Mouse (Mus musculus): ENCODE measurements around the gene Aaas.
A peak's percentile ranks its signal among the peaks of the same experiment; 100 is the strongest.

The Aaas gene

DNA sequence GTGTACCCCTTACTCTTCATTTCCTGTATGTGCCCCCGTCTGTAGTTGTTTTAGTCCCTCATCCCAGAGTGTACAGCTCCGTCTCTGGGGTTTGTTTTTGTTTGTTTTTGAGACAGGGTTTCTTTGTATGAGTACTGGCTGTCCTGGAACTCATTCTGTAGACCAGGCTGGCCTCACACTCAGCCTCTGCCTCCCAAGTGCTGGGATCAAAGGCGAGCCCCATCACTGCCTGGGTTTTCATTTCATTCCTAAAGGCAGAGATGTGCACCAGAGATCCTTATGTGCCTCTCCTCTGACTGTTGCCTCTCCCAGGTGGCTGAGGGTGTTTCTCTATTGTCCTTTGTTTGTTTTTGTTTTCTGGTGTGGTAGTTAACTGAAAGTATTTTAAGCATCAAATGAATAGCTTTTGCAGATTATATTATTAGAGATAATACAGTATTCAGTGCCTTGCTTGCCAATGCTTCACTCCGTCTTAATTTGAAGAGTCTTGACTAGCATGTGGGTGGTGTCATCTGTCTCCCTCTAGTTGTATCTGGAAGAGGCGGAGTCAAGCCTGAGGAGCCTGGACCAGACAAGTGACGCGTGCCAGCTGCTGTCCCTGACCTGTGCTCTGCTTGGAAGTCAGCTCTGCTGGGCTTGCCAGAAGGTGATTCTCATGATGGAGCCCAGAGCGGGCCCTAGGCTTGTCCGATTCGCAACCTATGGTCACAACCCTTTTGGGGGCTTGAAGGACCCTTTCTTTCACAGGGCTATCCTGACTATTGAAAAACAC, 40.3 kb downstream of the Aaas start:
- no peak for DNase-seq (ENCODE audit: low read depth, low spot score)

DNA sequence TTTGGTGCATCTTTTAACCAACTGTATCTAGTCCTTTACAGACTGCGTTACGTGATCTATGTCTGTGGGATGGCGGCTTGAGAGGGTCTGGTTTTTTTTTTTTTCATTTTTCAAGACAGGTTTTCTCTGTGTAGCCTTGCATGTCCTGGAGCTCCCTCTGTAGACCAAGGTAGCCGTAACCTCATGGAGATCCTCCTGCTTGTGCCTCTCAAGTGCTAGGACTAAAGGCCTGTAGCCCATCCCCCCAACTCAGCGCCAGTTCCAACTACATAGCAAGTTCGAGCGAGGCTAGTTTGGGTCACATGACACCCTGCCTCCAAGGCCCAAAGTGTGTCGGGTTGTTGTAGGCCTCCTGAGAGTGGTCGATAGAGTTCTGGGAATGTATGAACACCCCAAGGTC, 41.9 kb downstream of the Aaas start:
- no peak for DNase-seq (ENCODE audit: low read depth, low spot score)

DNA sequence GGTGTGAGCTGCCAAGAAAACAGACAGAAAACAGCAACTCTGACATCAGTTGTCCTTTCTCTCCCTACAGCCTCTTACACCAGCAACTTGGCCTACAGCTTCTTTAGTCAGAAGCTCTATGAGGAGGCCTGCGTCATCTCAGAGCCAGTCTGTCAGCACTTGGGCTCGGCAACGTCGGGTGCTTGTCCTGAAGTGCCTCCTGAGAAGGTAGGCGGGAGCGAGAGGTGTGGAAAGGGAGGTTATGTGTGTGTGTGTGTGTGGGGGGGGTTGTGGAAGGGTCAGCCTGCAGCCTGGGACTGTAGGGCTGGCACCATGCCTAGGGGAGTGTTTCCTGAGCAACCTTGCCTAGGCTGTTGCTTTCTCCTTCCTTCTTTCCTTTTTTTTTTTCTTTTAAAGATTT, 48.0 kb downstream of the Aaas start:
- no peak for DNase-seq (ENCODE audit: low read depth, low spot score)

DNA sequence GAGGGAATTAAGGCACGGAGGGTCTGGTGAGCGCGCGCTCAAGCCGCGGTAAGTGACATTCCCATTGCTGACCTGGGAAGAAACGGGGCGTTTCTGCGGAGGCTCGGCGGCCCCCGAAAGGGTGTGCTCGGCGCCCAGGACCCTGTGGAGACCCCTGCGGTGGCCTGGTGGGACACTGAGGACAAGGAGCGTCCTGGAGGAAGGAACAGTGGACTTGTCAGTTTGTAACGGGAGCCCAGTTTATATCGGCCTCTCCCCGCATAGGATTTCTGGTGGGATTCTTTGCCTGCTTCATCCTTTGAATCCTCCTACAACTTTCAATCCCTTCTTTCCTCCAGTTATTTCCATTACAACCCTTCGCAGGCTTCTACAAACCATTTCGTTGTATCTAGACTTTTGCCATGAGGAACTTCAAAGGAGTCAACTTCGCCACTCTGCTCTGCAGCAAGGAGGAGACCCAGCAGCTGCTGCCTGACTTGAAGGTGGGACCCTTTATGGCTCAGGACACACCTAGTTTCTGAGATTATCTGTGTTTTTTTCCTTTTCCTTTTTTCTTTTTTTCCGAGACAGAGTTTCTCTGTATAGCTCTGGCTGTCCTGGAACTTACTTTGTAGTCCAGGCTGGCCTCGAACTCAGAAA, 54.1 kb downstream of the Aaas start:
- no peak for DNase-seq (ENCODE audit: low read depth, low spot score)

DNA sequence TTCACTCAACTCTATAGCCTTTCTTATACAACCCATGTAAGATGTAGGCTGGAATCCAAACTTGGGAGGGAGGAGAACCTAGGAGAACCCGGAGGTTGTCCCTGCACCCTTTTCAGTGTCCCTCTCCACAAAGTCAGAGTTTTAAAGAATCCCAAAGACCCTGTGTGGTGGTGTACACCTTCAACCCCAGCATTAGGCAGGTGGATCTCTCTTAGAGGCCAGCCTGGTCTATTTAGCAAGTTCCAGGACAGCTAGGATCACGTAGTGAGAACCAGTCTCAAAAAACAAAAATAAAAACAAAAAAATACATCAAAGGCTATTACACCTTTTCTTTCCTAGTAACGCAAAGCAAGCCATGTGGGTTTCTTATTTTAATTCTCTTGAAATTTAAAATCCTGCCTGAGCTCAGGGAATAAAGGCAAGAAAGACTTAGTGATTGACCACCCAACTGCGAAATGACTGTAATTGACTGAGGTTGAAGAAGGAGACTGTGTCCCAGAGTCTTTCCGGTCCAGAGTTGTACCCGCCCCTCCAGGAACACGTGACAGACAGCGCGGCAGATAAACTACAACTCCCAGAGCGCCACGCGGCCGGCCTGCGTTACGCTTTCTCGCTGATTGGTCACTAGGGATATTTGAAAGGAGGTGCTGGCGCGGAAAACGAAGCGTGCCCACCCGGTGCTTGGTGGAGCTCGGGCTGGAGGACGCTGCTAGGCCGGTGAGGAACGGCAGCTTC, 54.8 kb downstream of the Aaas start, which contains the start of gene Espl1:
Gene Espl1 (plus strand): TSS at position 634 of the 735 bp plus-strand sequence.
- peak; percentile 77 for DNase-seq (ENCODE audit: low read depth, low spot score)
